Mouse (Mus musculus) c-Kit-positive CD71-negative TER-119-negative erythroid progenitor cells, embryonic 14.5 days (primary cell): ENCODE measurements around the gene Tmem169.

ENCODE experiments used
- DNase-seq: peaks from one replicate; pipeline ENCODE4 v3.0.0-alpha.2; 2013; ENCODE audit warnings: low read depth

The Tmem169 gene

GRCm38 (mm10) chr1:72326162-72326821 is 42.1 kb downstream of the Tmem169 start:
- no peak for DNase-seq

GRCm38 (mm10) chr1:72334807-72335206 is 50.6 kb downstream of the Tmem169 start:
- no peak for DNase-seq

GRCm38 (mm10) chr1:72336780-72337179 is 52.6 kb downstream of the Tmem169 start:
- no peak for DNase-seq

- DNase-seq: no peak
Observed at GRCm38 (mm10) chr1:72338341-72338740, 54.2 kb downstream of the Tmem169 start.

GRCm38 (mm10) chr1:72347873-72348272 is 63.7 kb downstream of the Tmem169 start:
- no peak for DNase-seq
